ENCODE assay signal across 8 mouse cellular contexts in the genomic region with DNA sequence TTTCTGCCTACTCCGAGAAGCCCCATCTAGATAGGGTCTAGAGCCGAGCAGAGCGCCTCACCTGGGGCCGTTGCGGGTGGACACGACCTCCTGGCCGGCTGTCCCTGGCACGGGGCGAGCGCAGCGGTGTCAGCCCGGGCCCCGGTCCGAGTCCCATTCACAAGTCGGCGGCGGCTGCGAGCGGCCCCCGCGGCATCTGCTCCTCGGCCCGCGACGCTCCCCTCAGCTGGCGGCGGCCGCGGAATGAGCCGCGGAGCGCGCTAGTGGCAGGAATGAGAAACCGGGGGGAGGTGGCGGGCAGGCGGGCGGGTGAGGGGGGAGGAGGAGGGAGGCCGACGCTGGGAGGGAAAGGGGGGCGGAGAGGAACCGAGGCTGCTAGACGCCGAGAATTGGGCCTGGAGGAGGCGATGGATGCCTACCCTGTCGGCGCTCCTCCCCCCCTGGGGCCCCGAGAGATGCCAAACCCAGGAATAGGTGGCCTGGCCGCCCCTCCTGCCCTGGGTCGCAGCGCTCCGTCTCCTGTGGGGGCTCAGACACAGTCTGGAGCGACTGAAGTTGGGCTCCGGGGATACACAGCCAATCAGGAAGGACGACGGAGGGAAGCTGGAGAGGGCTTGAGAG. TPM values are rescaled to one million over a fixed set of nuclear protein-coding genes. Genes with fewer than 3 reads are reported as not detected.
DNase-seq lines count a peak whose midpoint lies in the region; ATAC-seq and TF ChIP-seq lines count a peak whose summit lies in the region.

No protein-coding gene starts in this region.

- no peak for TF ChIP-seq POLR2A in olfactory bulb, adult 2 months (IDR thresholded peaks at IDR 0.05; ENCODE audit: insufficient read depth, low read depth, low read length)

- peak overlapping the region; percentile 70 for H3K4me2 ChIP-seq in heart, postnatal 0 days (ENCODE audit: low read depth, low read length)
- H3K4me2 ChIP-seq in liver, embryonic 15.5 days = peak overlapping the region; percentile 23; the same call in 1 of the 2 replicates

- no peaks in the 10 kb centered on the region for H3K36me3 ChIP-seq in forebrain, embryonic 10.5 days (replicated peaks)
- no peaks in the 10 kb centered on the region for H3K36me3 ChIP-seq in heart, postnatal 0 days (replicated peaks; ENCODE audit: control insufficient read depth, insufficient read depth, low read length)
- no peaks in the 10 kb centered on the region for H3K36me3 ChIP-seq in liver, embryonic 15.5 days (replicated peaks)

- peak; percentile 70 for ATAC-seq in heart, postnatal 0 days (ENCODE audit: insufficient read depth, low read depth)
- ATAC-seq in liver, embryonic 15.5 days (ENCODE audit: insufficient read depth) = no peak

- peak; percentile 12 to 19 for DNase-seq in cerebellum, adult 18-20 months
- no peak for DNase-seq in cerebellum, adult 8-10 months
- DNase-seq in forebrain, embryonic 10.5 days (ENCODE audit: extremely low spot score, low spot score) = peak; percentile 79
- peak; percentile 74 for DNase-seq in heart, postnatal 0 days (ENCODE audit: low spot score)
- DNase-seq in kidney, postnatal 36 days = peak; percentile 39 to 60
- peak; percentile 73 to 78 for DNase-seq in urinary bladder, postnatal 4 days (ENCODE audit: low spot score in 2 of 2)

- H3K27ac ChIP-seq in forebrain, embryonic 10.5 days = peak overlapping the region; percentile 94
- peak overlapping the region; percentile 73 for H3K27ac ChIP-seq in heart, postnatal 0 days (ENCODE audit: low read depth)
- H3K27ac ChIP-seq in liver, embryonic 15.5 days (replicated peaks) = no peak overlapping the region
- peak overlapping the region; percentile 52; the same call in 1 of the 2 replicates for H3K27ac ChIP-seq in olfactory bulb, adult 2 months (ENCODE audit: insufficient read depth, low read depth, low read length)

- H3K4me1 ChIP-seq in forebrain, embryonic 10.5 days = peaks cover 44% of the 10 kb centered on the region
- peaks cover 20% of the 10 kb centered on the region for H3K4me1 ChIP-seq in heart, postnatal 0 days (ENCODE audit: control insufficient read depth, insufficient read depth)
- no peaks in the 10 kb centered on the region for H3K4me1 ChIP-seq in liver, embryonic 15.5 days (replicated peaks)
- peaks cover 15% of the 10 kb centered on the region for H3K4me1 ChIP-seq in olfactory bulb, adult 2 months (ENCODE audit: control insufficient read depth, insufficient read depth, low read length)

- peaks cover 67% of the 10 kb centered on the region for H3K27me3 ChIP-seq in forebrain, embryonic 10.5 days (ENCODE audit: poor library complexity, severe bottlenecking)
- H3K27me3 ChIP-seq in heart, postnatal 0 days (ENCODE audit: control insufficient read depth, insufficient read depth, low read length) = peaks cover 54% of the 10 kb centered on the region
- H3K27me3 ChIP-seq in liver, embryonic 15.5 days = peaks cover 58% of the 10 kb centered on the region

- H3K9me3 ChIP-seq in forebrain, embryonic 10.5 days = no peaks in the 10 kb centered on the region
- no peaks in the 10 kb centered on the region for H3K9me3 ChIP-seq in heart, postnatal 0 days (replicated peaks; ENCODE audit: control insufficient read depth, low read length)
- no peaks in the 10 kb centered on the region for H3K9me3 ChIP-seq in liver, embryonic 15.5 days (replicated peaks)

- no peak for TF ChIP-seq EP300 in heart, postnatal 0 days (IDR thresholded peaks at IDR 0.05; ENCODE audit: low read depth)

- H3K4me3 ChIP-seq in forebrain, embryonic 10.5 days = peak overlapping the region; percentile 82
- H3K4me3 ChIP-seq in heart, postnatal 0 days (ENCODE audit: low read depth, low read length) = peak overlapping the region; percentile 59
- peak overlapping the region; percentile 23; the same call in 1 of the 2 replicates for H3K4me3 ChIP-seq in liver, embryonic 15.5 days (replicated peaks)
- peak overlapping the region; percentile 73 for H3K4me3 ChIP-seq in olfactory bulb, adult 2 months (ENCODE audit: insufficient read depth, low read depth, low read length)

- peak overlapping the region; percentile 45 for H3K9ac ChIP-seq in heart, postnatal 0 days (replicated peaks; ENCODE audit: low read depth, low read length)
- no peak overlapping the region for H3K9ac ChIP-seq in liver, embryonic 15.5 days

- WGBS in forebrain, embryonic 10.5 days = under 1% methylated on average over 46 of the region's 55 CpGs
- under 1% methylated on average over 52 of the region's 55 CpGs for WGBS in heart, postnatal 0 days
- WGBS in liver, embryonic 15.5 days (ENCODE audit: insufficient replicate concordance) = under 1% methylated on average over 49 of the region's 55 CpGs
- under 1% methylated on average over 49 of the region's 55 CpGs for WGBS in olfactory bulb, adult 2 months

- peak; percentile 37 for TF ChIP-seq CTCF in heart, postnatal 0 days (IDR thresholded peaks at IDR 0.05; ENCODE audit: low read depth)
- TF ChIP-seq CTCF in olfactory bulb, adult 2 months (IDR thresholded peaks at IDR 0.05; ENCODE audit: insufficient read depth, low read depth, low read length) = no peak

RNA-seq across cellular contexts. Expression of a gene that starts 0.5 kb away (rescaled TPM):
- 56.2 and 61.7 TPM in 2 replicates for polyA plus RNA-seq in forebrain, embryonic 10.5 days (2016; fragmentation: Nextera tagmentation; extraction: Ambion mirVana)
- total RNA-seq in heart, postnatal 0 days (2014; rRNA removed; ENCODE audit: low replicate concordance) = 27.1 and 27.6 TPM in 2 replicates
- 18.2 and 20.1 TPM in 2 replicates for polyA plus RNA-seq in heart, postnatal 0 days (2015; fragmentation: Nextera tagmentation; extraction: Ambion mirVana)
- 1.6 and 1.7 TPM in 2 replicates for polyA plus RNA-seq in liver, embryonic 15.5 days (2015; fragmentation: Nextera tagmentation; extraction: Ambion mirVana)
- not detected in 2 replicates for polyA plus RNA-seq in olfactory bulb, adult 2 months (2012; ENCODE audit: insufficient read depth, insufficient read length, low replicate concordance, missing spikeins)

Comparison
In these comparisons a context has a peak if more than half of its experiments do, and no peak if none do; other contexts are left out.
1. H3K4me3 ChIP-seq: peak in every context shown above with its lines; median percentile 82 in forebrain, embryonic 10.5 days; 73 in olfactory bulb, adult 2 months; 59 in heart, postnatal 0 days; 23 in liver, embryonic 15.5 days.